Mouse (Mus musculus): Measurements from ENCODE around the gene Mogs. TPM values are rescaled to one million over a fixed set of nuclear protein-coding genes. Genes with fewer than 3 reads are reported as not detected.
A peak's percentile ranks its signal among the peaks of the same experiment; 100 is the strongest.

Mogs gene
- polyA plus RNA-seq, 1 experiment: 33.2 TPM

- Histone ChIP-seq H3K4me2 (ENCODE audit: low read depth) (peak overlapping the region; percentile 72), H3K36me3 (ENCODE audit: control insufficient read depth, insufficient read depth) (peaks cover under 1% of the 10 kb centered on the region), H3K4me3 (peak overlapping the region; percentile 17), H3ac (ENCODE audit: control insufficient read depth, insufficient read length) (no peak overlapping the region), H3K27me3 (ENCODE audit: control insufficient read depth, insufficient read depth, insufficient read length) (no peaks in the 10 kb centered on the region), H3K79me2 (ENCODE audit: control insufficient read depth, insufficient read depth) (peaks cover 52% of the 10 kb centered on the region)
- peak; percentile 11 for TF ChIP-seq POLR2AphosphoS2 (IDR thresholded peaks at IDR 0.05; ENCODE audit: insufficient read length, low read depth)
- TF ChIP-seq E2F4 (IDR thresholded peaks at IDR 0.05; ENCODE audit: insufficient read depth): no peak
These were observed 26.3 kb downstream of the Mogs start for GRCm38 (mm10) chr6:83141636-83142035.

DNA sequence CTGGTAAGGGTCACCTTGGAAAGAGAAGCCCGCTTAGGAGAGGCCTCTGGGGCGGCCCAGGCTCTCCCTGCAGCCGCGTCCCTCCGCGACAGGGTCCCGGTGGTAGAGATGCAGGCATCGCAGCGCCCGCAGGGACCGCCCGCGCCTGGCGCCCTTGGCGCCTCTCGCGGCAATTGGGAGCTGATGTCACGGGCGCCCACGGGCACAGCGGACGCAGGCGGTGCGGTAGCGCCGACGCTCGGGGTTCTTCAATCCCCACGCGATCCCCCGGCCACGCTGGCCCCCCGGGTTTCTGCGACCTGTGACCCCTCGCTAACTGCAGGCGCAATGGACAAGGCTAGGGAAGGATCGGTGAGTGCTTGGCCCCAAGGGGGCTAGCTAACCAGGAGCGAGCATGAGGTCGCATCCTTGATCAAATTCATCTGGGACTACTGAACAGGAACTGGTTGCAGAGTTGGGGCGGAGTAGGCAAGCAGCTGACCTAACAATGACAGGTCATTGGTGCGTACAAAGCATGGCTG is 27.0 kb downstream of the Mogs start:
- Histone ChIP-seq H3K4me2 (ENCODE audit: low read depth) (peak overlapping the region; percentile 72), H3K4me3 (peak overlapping the region; percentile 17), H3K27me3 (ENCODE audit: control insufficient read depth, insufficient read depth, insufficient read length) (no peaks in the 10 kb centered on the region), H3K36me3 (ENCODE audit: control insufficient read depth, insufficient read depth) (peaks cover 3% of the 10 kb centered on the region), H3ac (ENCODE audit: control insufficient read depth, insufficient read length) (no peak overlapping the region), H3K79me2 (ENCODE audit: control insufficient read depth, insufficient read depth) (peaks cover 52% of the 10 kb centered on the region)
- peak; percentile 49 for TF ChIP-seq USF1 (IDR thresholded peaks at IDR 0.05; ENCODE audit: low read depth)
- peak in 1 of 3 experiments; percentile 6 for TF ChIP-seq MYOD1 (IDR thresholded peaks at IDR 0.05; ENCODE audit: control insufficient read depth in 1 of 3, insufficient read length in 2 of 3, low read depth in 2 of 3)
- TF ChIP-seq POLR2AphosphoS2 (IDR thresholded peaks at IDR 0.05; ENCODE audit: insufficient read length, low read depth): peak; percentile 75
- TF ChIP-seq POLR2A (IDR thresholded peaks at IDR 0.05; ENCODE audit: insufficient read length, low read depth): peak; percentile 26
- TF ChIP-seq MAX (IDR thresholded peaks at IDR 0.05; ENCODE audit: low read depth): no peak

DNA sequence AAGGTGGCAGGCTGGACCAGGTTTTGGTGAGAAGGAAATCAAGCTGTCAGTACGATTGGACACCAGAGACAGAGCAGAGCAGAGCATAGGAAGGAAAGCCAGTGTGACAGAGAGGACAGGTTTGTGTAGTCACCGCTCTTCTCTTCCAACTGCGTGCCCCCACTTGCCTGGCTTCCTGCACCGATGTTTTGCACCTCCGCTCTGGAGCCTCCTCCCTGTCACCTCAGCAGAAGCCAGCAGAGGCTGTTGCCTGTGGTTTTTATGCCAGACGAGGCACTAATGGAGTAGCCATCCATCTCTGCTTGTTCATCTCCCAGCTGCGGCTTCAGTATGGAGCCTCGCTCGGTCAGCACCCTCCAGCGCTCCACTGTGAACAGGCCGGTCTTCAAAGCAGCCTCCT is 27.6 kb downstream of the Mogs start:
- H3K4me3 ChIP-seq: peak overlapping the region; percentile 17
- peaks cover 52% of the 10 kb centered on the region for H3K79me2 ChIP-seq (ENCODE audit: control insufficient read depth, insufficient read depth)
- H3K4me2 ChIP-seq (ENCODE audit: low read depth): peak overlapping the region; percentile 72
- H3K36me3 ChIP-seq (ENCODE audit: control insufficient read depth, insufficient read depth): peaks cover 3% of the 10 kb centered on the region
- H3ac ChIP-seq (ENCODE audit: control insufficient read depth, insufficient read length): no peak overlapping the region
- TF ChIP-seq TCF12 (IDR thresholded peaks at IDR 0.05; ENCODE audit: insufficient read depth, poor library complexity, severe bottlenecking): no peak
- TF ChIP-seq POLR2A (IDR thresholded peaks at IDR 0.05; ENCODE audit: insufficient read length, low read depth): no peak
- no peak for TF ChIP-seq SRF (IDR thresholded peaks at IDR 0.05; ENCODE audit: control insufficient read depth, insufficient read length, low read depth)
- TF ChIP-seq USF1 (IDR thresholded peaks at IDR 0.05; ENCODE audit: low read depth): no peak
- TF ChIP-seq MYOG (IDR thresholded peaks at IDR 0.05; ENCODE audit: control insufficient read depth in 1 of 3, insufficient read depth in 1 of 3, insufficient read length in 2 of 3, low read depth in 2 of 3): no peak
- TF ChIP-seq MAX (IDR thresholded peaks at IDR 0.05; ENCODE audit: low read depth): no peak
- TF ChIP-seq E2F4 (IDR thresholded peaks at IDR 0.05; ENCODE audit: insufficient read depth): no peak
- no peak for TF ChIP-seq TCF3 (IDR thresholded peaks at IDR 0.05; ENCODE audit: insufficient read length, low read depth)
- TF ChIP-seq REST (IDR thresholded peaks at IDR 0.05; ENCODE audit: insufficient read depth, insufficient read length): no peak
- TF ChIP-seq MYOD1 (IDR thresholded peaks at IDR 0.05; ENCODE audit: control insufficient read depth in 1 of 3, insufficient read length in 2 of 3, low read depth in 2 of 3): no peak
- TF ChIP-seq CEBPB (IDR thresholded peaks at IDR 0.05; ENCODE audit: insufficient read depth, poor library complexity, severe bottlenecking): no peak
- TF ChIP-seq POLR2AphosphoS2 (IDR thresholded peaks at IDR 0.05; ENCODE audit: insufficient read length, low read depth): no peak
- H3K27me3 ChIP-seq (ENCODE audit: control insufficient read depth, insufficient read depth, insufficient read length): no peaks in the 10 kb centered on the region

GRCm38 (mm10) chr6:83145209-83145608 is 29.9 kb downstream of the Mogs start:
- peak overlapping the region; percentile 31 for H3K4me2 ChIP-seq (ENCODE audit: low read depth)
- H3K27me3 ChIP-seq (ENCODE audit: control insufficient read depth, insufficient read depth, insufficient read length): no peaks in the 10 kb centered on the region
- H3ac ChIP-seq (ENCODE audit: control insufficient read depth, insufficient read length): no peak overlapping the region
- TF ChIP-seq TCF12 (IDR thresholded peaks at IDR 0.05; ENCODE audit: insufficient read depth, poor library complexity, severe bottlenecking) (no peak), TCF3 (IDR thresholded peaks at IDR 0.05; ENCODE audit: insufficient read length, low read depth) (no peak), MYOD1 (IDR thresholded peaks at IDR 0.05; ENCODE audit: control insufficient read depth in 1 of 3, insufficient read length in 2 of 3, low read depth in 2 of 3) (no peak), POLR2A (IDR thresholded peaks at IDR 0.05; ENCODE audit: insufficient read length, low read depth) (no peak), MAX (IDR thresholded peaks at IDR 0.05; ENCODE audit: low read depth) (no peak), SRF (IDR thresholded peaks at IDR 0.05; ENCODE audit: control insufficient read depth, insufficient read length, low read depth) (no peak), E2F4 (IDR thresholded peaks at IDR 0.05; ENCODE audit: insufficient read depth) (no peak), REST (IDR thresholded peaks at IDR 0.05; ENCODE audit: insufficient read depth, insufficient read length) (no peak), USF1 (IDR thresholded peaks at IDR 0.05; ENCODE audit: low read depth) (no peak)
- peaks cover 8% of the 10 kb centered on the region for H3K36me3 ChIP-seq (ENCODE audit: control insufficient read depth, insufficient read depth)
- peaks cover 31% of the 10 kb centered on the region for H3K79me2 ChIP-seq (ENCODE audit: control insufficient read depth, insufficient read depth)
- H3K4me3 ChIP-seq: no peak overlapping the region

GRCm38 (mm10) chr6:83145805-83146204 is 30.5 kb downstream of the Mogs start:
- Histone ChIP-seq H3K4me3 (no peak overlapping the region), H3K79me2 (ENCODE audit: control insufficient read depth, insufficient read depth) (peaks cover 25% of the 10 kb centered on the region), H3K4me2 (ENCODE audit: low read depth) (peak overlapping the region; percentile 18), H3K27me3 (ENCODE audit: control insufficient read depth, insufficient read depth, insufficient read length) (no peaks in the 10 kb centered on the region), H3K36me3 (ENCODE audit: control insufficient read depth, insufficient read depth) (peaks cover 8% of the 10 kb centered on the region), H3ac (ENCODE audit: control insufficient read depth, insufficient read length) (no peak overlapping the region)
- TF ChIP-seq TCF3 (IDR thresholded peaks at IDR 0.05; ENCODE audit: insufficient read length, low read depth) (no peak), TCF12 (IDR thresholded peaks at IDR 0.05; ENCODE audit: insufficient read depth, poor library complexity, severe bottlenecking) (no peak), CEBPB (IDR thresholded peaks at IDR 0.05; ENCODE audit: insufficient read depth, poor library complexity, severe bottlenecking) (no peak), POLR2A (IDR thresholded peaks at IDR 0.05; ENCODE audit: insufficient read length, low read depth) (no peak), E2F4 (IDR thresholded peaks at IDR 0.05; ENCODE audit: insufficient read depth) (no peak), POLR2AphosphoS2 (IDR thresholded peaks at IDR 0.05; ENCODE audit: insufficient read length, low read depth) (no peak), MAX (IDR thresholded peaks at IDR 0.05; ENCODE audit: low read depth) (no peak), MYOD1 (IDR thresholded peaks at IDR 0.05; ENCODE audit: control insufficient read depth in 1 of 3, insufficient read length in 2 of 3, low read depth in 2 of 3) (no peak), SRF (IDR thresholded peaks at IDR 0.05; ENCODE audit: control insufficient read depth, insufficient read length, low read depth) (no peak), USF1 (IDR thresholded peaks at IDR 0.05; ENCODE audit: low read depth) (no peak), MYOG (IDR thresholded peaks at IDR 0.05; ENCODE audit: control insufficient read depth in 1 of 3, insufficient read depth in 1 of 3, insufficient read length in 2 of 3, low read depth in 2 of 3) (no peak), REST (IDR thresholded peaks at IDR 0.05; ENCODE audit: insufficient read depth, insufficient read length) (no peak)
